Mouse (Mus musculus): ENCODE measurements around the gene Grk5.
"Not testable (repeated sequence)": the region's sequence is repeated elsewhere in the genome, so short reads cannot be mapped to it uniquely, and the experiment has no call there.

Gene Grk5

GRCm38 (mm10) chr19:60911653-60912052 lies 22.1 kb downstream of the Grk5 start:
- DNase-seq (ENCODE audit: low read depth, low spot score) = no peak

DNA sequence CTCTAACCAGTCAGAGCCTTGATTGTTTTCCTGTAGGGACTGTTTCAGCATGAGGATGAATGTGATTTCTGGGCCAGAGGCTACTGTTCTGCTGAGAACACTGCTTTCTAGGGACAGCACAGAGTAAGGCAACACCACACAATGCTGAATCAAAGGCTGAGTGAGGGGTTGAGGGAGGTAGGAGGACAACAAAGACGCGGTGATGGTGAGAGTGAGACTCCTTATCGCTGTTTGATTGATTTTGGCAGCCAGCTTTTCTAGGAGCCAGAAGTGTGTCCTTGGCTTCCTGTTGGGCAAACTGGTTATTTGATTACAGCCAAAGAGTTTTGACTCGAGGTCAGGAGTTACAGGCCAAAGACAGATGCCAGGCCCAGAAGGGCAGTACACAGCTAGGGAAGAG lies 25.7 kb downstream of the Grk5 start:
- DNase-seq (ENCODE audit: low read depth, low spot score) = no peak

DNA sequence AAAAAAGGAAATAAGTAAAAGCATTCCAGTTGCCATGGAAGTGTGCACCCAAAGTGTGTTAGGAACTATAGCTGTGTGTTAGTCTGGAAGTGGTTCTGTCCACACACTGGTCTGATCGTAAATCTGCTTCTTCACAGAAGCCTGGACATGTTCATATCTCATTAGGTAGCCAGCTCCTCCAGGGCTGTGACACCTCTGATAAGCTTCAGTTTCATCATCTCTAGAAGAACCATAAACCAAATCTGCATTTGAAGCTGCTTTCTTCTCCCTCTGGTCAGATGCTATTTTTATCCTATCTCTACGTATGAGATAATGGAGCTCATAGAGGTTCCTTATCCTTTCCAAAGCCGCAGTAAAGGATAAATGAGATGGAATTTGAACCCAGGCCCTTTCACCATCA lies 26.3 kb downstream of the Grk5 start:
- no peak for DNase-seq (ENCODE audit: low read depth, low spot score)

DNA sequence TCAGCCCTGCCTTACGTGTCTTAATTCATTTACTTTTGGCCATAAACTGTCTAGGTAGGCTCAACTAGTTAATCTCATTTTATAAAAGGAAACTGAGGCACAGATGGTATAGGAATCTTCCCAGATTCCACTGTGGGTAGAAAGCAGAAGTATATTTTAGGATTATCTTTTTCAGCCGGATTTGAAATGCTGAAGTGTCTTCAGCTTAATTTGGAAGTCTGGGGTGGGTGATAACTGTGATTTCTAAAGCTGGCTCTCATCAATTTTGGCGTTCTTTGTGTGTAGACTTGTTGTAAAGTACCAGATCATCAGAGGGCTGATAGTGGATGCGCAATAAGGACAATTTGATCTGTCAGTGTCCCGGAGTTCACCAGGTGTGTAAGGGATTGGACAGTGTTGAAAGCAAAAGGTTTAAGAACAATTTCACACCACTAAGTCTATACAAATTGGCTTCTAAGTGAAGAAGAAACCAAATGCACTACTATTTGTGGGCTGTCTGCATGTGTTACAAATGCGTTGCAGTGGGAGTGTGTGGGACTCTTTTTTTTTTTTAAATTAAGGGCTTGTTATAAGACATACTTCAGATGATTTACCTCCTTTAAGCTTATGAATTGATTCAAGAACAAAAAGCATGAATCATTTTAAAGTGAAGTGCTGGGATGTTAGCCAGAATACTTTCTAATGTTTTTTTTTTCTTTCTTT lies 27.5 kb downstream of the Grk5 start:
- peak; percentile 49 for DNase-seq (ENCODE audit: low read depth, low spot score)

GRCm38 (mm10) chr19:60924534-60924933 lies 35.0 kb downstream of the Grk5 start:
- not testable (repeated sequence) for DNase-seq (ENCODE audit: low read depth, low spot score)

- no peak for DNase-seq (ENCODE audit: low read depth, low spot score)
Observed at GRCm38 (mm10) chr19:60935001-60935400, 45.5 kb downstream of the Grk5 start.

DNA sequence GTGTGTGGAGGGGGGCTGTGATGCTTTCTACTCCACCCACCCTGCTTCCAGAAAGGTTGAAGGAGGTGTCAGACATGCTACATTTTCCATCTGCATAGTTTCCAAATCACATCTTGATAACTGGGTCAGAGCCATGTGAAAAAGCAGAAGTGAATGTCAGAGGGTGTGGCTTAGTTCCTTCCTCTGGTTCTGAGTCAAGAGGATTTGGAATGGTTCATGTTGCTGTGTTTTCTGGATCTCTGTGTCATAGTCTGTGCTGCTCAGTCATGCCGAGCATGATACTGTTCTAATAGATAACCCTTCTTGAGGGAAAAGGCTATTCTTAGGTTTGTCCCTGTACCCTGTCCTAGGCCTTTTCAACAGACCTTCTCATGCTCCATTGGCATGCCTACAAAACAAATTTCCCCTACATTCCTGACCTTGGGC lies 50.4 kb downstream of the Grk5 start:
- DNase-seq (ENCODE audit: low read depth, low spot score) = peak; percentile 85

- no peak for DNase-seq (ENCODE audit: low read depth, low spot score)
Observed at GRCm38 (mm10) chr19:60940866-60941265, 51.3 kb downstream of the Grk5 start.

- DNase-seq (ENCODE audit: low read depth, low spot score) = peak; percentile 90
Observed at GRCm38 (mm10) chr19:60945801-60946311, 56.3 kb downstream of the Grk5 start.

GRCm38 (mm10) chr19:60946656-60947055 lies 57.1 kb downstream of the Grk5 start:
- peak; percentile 27 for DNase-seq (ENCODE audit: low read depth, low spot score)

GRCm38 (mm10) chr19:60948996-60949395 lies 59.4 kb downstream of the Grk5 start:
- DNase-seq (ENCODE audit: low read depth, low spot score) = no peak

GRCm38 (mm10) chr19:60950056-60950869 lies 60.7 kb downstream of the Grk5 start:
- DNase-seq (ENCODE audit: low read depth, low spot score) = peak; percentile 49

DNA sequence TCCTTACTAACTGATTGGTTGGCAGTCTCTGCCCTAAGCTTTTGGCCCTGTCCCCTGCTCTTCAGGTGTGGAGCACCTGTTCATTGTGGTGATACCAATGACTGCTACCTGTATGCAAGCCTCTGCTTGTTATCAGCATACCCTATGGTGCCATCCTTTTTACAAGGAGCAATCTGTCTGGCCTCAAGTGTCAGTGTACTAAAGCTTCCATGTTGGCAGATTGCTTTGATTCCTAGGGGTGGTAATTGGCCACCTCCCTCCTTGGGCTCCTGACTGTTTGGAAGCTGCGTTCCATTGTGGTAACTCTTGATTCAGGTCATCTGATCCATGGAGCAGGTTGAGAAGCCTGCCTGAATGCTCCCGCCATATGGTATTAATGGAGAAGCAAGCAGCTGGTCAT lies 65.6 kb downstream of the Grk5 start:
- peak; percentile 90 for DNase-seq (ENCODE audit: low read depth, low spot score)

DNA sequence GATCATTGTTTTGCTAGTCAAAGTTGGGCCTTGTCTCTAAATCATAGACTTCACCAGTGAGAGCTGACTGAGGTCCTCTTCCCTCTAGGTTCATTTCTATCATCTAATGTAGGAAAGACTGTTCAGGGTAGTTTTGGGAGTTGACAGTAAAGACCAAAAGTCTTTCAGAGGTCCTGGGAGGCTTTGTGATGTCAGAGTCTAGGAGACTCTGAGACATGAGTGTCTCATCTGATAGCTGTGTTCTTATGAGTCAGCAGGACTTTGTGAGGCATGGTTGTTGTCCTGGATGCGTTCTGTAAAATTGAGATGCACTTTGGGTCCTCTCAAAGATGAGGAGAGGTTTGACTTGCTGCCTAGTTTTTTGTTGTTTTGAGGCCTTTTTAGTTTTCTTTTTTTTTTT lies 66.2 kb downstream of the Grk5 start:
- no peak for DNase-seq (ENCODE audit: low read depth, low spot score)

DNA sequence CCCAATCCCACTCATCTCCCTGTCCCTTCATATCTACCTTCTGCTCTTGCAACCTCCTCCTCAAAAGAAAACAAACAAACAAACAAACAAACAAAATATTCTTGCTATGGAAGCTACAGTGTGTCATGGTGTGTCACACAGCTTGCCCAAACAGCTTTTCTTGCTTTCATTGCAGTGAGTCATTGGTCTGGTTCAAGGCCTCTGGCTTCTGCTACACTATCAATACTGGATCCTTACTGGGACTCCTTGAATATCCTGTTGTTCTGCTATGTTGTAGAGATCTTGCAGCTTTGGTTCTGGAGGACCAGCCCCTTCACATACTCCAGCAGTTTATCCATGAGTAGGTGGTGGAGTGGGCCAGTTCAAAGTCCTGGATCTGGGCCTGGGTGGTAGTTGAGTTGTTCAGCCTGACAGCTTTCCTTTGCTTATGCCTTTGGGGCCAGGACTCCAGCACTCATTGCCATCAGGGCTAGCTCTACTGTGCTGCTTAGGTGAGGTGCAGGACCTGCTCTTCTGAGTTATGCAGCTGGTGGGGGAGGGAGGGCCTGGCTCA lies 66.7 kb downstream of the Grk5 start:
- DNase-seq (ENCODE audit: low read depth, low spot score) = no peak

DNA sequence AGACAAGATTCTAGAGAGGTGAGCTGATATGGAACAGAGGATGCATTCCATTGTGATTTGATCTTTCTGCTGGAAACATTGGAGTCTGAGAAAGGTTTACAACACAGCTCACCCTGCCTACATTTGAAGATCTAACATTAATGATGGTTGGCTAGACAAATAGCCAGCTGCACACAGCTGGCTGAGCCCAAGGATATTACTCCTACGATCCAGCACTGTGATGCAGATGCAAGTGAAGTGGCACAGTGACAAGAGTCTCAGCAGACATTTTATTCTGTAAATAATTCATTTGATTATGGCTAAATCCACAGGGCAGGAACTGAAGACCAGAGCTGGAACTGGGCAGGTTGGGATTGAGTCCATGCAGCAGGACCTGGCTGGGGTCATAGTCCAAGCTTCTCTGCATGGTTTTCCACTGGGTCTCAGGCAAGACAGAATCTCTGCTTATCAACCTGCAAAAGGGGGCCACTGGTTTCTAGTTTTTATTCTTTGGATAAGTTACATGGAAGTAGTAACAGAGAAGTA lies 70.2 kb downstream of the Grk5 start:
- no peak for DNase-seq (ENCODE audit: low read depth, low spot score)

DNA sequence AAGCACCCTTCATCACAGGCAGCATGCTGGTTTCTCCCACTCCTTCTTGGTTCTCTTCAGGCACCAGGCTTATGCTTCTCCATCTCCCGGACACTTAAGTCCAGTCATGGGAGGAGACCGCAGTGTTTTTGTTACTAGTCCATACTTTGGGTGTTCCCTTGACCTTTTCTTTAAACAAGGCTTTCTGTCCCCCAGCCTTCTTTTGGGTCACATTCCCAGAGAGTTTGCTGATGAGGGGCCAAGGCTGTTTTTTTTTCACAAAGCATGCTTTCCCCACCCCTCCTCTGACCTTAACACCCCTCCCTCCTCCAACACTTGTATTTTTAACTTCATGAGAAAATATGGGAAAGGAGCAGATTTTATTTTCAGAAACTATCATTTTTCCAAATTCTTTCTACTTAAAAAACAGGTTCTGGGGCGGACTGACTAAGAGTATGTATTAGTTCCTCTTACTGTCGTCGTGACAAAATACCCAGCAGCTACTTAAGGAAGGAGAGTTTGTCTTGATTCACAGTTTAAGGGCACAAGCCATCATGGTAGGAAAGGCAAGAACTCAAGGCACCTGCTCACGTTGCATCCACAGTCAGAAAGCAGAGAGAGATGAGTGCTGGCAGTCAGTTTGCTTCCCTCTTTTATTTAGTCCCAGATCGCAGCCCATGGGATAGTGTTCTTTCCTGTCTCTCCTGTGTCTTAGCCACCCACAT lies 73.0 kb downstream of the Grk5 start:
- DNase-seq (ENCODE audit: low read depth, low spot score) = no peak

DNA sequence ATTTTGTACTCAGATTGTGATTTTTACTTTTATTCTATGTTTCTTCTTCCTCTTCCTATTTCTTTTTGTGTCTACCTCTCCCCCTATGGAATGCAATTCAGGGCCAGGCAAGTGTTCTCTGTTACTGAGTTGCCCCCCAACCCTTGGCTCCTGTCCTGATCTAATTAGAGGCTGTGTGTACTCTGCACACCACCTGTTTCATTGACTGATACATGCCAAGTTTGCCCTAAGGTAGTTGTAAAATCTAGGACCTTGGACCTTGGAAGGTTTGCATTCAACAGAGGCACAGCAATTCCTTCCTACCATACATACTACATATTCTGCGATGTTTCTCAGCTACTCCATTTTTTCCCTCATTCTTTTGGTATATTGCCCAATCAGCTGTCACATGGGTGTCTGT lies 78.4 kb downstream of the Grk5 start:
- no peak for DNase-seq (ENCODE audit: low read depth, low spot score)

DNA sequence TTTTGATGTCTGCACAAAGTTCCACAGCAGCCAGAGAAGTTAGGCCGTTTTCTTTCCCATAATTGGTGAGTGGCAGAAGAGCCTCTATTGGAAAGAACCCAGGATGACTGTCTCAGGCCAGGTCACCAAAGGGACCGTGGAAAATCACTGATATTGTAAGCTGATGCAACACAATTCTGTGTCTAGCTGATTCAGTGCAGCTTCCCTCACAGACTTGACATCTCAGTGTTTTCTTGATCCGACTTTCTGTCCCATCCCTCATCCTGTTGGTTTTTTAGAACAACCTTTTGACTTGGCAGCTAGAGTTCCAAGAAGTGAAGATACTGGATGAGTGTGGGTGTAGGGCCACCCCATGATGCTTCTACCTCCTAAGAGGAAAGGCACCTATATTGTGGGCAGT lies 80.9 kb downstream of the Grk5 start:
- DNase-seq (ENCODE audit: low read depth, low spot score) = no peak

- peak; percentile 57 for DNase-seq (ENCODE audit: low read depth, low spot score)
Observed at GRCm38 (mm10) chr19:60971598-60971997, 82.0 kb downstream of the Grk5 start.

DNA sequence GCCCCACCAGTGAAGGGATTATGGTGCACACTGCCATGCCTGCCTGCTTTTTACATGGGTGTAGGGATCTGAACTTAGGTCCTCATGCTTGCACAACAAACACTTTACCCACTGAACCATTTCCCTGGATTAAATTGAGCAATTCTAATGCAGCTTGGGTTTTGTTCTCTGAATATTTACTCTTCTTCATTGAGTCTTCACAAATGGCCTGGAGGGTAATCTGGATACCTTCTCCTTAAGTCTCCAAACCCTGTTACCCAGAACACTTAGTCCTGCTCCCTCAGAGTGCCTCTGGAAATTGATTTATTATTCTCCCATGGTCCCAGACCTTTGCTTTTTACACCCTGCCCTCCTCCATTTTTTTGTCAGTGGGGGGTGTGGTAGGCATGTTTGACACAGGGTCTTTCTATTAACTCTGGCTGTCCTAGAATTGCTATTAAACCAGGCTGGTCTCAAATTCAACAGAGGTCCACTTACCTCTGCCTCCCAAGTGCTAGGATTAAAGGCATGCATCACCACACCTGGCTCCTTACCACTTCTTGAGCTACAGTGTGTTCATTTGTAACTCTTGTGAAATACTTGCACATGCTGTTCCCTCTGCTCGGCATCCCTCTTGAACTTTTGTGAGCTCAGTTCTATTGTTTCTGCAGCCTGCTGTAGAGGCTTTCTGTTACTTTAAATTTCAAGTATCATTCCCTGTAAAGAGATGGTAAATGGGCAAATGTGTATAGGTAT lies 82.9 kb downstream of the Grk5 start:
- DNase-seq (ENCODE audit: low read depth, low spot score) = no peak

Measured in brain, adult 2 months (tissue).